Mouse (Mus musculus): Measurements from ENCODE around the gene Dvl3.

GRCm38 (mm10) chr16:20530941-20531340 lies 14.2 kb downstream of the Dvl3 start:
- TF ChIP-seq CTCF (IDR thresholded peaks at IDR 0.05; ENCODE audit: control insufficient read depth, insufficient read depth, insufficient replicate concordance, low read depth, low read length) (no peak), POLR2A (IDR thresholded peaks at IDR 0.05; ENCODE audit: control insufficient read depth, low read depth, low read length) (no peak)

Measured in testis, adult 2 months (tissue).